Mouse (Mus musculus) T-cell, adult 2 months (primary cell): ENCODE results near the gene Grk6.

Experiments
- DNase-seq: peaks from one replicate; pipeline ENCODE4 v3.0.0; 2022; ENCODE audit warnings: low spot score

Grk6 gene

DNA sequence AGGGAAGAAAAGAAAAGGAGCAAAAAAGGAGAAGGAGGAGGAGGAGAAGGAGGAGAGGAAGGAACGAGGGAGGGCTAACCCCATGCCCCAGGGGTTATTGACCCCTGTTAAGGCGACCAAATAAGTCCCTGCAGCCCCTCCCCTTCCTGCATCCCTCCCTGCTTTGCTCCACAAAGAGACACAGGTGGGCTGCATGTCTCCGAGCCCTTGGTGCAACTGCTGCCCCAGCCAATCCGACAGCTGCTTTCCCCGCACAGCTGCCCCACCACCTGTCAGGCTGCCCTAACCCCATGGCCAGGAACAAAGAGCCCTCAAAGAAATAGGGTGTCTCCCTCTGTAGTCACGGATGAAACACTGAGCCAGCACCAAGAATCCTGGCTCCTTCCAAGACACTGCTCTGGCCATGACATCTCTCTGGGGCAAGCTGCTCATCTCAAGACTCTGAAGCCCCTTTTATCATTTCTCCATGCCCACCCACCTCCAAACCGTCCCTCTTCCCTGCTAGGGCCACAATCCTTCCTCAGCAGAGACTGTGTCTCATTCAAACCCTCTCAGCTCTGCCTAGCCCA lies 39.7 kb downstream of the Grk6 start:
- DNase-seq: no peak

- no peak for DNase-seq
Measured at GRCm38 (mm10) chr13:55486029-55486794, 41.3 kb downstream of the Grk6 start.

GRCm38 (mm10) chr13:55486916-55487577 lies 42.2 kb downstream of the Grk6 start:
- DNase-seq: no peak

DNA sequence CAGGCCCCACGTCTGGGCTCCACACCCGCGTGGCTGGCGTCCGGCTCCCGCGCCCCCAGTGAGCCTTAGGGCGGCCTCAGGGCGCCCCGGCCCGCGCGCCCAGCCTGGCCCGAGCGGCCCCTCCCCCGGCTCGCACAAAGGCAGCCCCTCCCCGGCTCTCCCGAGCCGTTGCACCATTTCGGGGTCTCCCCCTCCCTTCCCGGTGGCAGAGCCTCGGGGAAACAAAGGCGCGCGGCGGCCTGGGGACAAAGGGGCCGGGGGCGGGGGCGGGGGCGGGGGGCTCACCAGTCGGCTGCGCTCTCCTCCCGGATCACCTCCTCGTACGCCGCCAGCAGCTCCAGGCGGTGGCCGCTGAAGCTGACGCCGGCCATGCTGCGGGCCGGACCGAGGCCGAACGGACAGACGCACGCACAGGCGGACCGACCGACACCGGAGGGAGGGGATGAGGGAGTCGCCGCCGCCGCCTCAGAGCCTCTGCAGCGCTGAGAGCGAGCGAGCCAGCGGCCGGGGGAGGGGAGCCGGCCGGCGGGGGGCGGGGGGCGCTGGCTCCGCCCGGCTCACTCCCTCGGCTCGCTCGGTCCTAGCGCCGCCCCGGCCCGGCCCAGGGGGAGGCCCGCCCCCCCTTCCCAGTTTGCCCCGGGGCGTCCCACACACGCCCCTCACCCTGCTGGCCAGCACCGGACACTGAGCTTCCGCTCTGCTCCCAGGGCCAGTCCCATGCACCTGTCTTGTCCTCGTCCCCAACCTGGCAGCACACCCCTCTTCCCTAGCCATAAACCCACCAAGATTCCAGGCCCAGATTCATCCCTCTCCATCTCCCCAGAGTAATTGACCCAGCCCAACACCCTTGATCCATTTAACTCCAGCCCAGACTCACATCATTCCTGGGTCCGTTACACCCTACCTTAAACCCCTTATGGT lies 43.0 kb downstream of the Grk6 start, which contains the start of gene Dbn1:
Gene Dbn1 (minus strand): TSS at position 534 of the 921 bp plus-strand sequence.
- DNase-seq: no peak

GRCm38 (mm10) chr13:55494257-55494656 lies 49.4 kb downstream of the Grk6 start:
- no peak for DNase-seq

DNA sequence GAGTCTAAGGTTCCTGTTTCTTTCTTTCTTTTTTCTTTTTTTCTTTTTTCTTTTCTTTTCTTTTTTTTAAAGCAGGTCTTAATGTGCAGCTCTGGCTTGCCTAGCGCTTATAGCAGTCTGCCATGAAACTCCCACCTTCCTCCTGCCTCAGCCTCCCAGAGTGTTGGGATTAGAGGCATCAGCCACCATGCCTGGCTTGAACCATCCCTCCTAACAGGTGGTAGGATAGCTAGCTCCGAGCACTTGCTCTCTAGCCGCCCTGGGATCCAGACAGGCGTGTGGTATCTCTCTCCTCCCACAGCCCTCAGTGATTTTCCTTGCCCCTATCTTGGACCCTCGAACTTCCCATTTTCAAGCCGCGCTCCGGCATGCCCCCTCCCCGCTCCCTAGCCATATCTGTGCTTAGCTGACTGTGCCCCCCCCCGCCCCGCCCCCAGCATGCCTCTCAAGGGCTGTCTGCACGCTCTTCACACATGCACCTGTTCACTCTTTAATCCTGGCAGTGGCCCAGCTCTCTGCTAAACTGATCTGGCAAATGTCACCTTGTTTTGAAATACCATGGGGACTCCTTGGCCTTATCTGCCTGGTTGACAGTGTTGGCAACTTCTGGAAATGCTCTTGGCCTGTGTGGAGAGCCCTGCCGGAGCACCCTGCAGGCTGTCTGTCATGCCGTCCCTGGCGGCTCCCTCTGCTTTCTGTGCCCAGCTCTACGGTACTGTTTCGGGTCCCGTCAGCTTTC lies 50.2 kb downstream of the Grk6 start:
- no peak for DNase-seq

- DNase-seq: no peak
Measured at GRCm38 (mm10) chr13:55495702-55496101, 50.8 kb downstream of the Grk6 start.

- DNase-seq: no peak
Measured at GRCm38 (mm10) chr13:55496661-55497060, 51.8 kb downstream of the Grk6 start.

- no peak for DNase-seq
Measured at GRCm38 (mm10) chr13:55498906-55499305, 54.0 kb downstream of the Grk6 start.

DNA sequence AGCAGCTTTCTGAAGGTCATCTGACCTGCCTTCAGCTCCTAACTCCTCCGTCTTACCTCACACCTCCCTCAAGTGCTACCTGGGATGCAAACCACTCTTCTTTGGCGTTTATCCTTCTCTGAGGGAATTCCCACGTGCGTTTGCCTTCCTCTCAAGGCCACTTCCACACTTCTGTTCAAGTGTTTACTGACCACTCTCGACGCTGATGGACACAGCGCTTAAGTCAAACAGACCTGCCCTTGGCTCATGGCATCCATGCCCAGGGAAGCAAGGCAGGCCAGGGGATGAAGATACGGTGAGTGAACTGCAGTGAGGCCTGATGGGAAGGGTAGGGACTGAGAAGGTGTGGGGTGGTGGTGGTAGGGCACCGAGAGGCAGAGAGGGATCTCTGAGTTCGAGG lies 55.7 kb downstream of the Grk6 start:
- no peak for DNase-seq

DNA sequence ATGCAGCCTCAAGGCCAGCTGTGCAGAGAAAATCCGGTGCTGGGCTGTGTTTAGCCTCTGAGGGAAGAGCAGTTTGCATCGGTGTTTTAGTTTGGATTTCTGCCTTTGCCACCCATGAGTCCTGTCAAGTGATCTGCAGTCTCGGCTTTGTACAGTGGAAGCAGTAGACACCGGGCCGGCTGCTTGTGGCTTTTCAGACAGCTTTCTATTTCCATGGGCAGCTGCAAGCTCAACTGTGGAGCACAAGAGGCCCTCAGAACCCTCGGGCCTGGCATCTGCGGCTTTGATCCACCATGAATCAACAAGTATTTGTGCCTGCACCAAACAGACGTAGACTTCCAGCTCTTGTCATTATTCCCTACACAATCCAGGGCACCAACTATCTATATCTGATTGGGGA lies 57.5 kb downstream of the Grk6 start:
- no peak for DNase-seq

DNA sequence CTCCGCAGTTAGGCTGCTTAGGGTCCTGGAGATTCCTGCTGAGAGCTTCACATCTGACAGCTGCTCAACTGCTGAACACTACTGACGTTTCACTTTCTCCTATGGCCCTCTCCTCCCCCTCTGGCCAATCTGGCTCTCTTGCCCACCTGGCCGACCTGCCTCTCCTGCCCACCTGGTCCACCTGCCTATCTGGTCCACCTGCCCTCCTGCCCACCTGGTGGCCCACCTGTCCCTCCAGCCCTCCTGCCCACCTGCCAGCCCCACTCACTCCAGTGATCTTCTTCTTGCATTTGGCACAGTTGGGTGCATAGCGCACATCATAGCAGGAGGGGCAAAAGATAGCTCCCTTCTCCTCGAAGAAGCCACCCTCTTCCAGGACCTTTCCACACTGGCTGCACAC lies 59.5 kb downstream of the Grk6 start:
- no peak for DNase-seq

GRCm38 (mm10) chr13:55505810-55506209 lies 60.9 kb downstream of the Grk6 start:
- DNase-seq: no peak

GRCm38 (mm10) chr13:55506697-55507096 lies 61.8 kb downstream of the Grk6 start:
- DNase-seq: no peak

- DNase-seq: no peak
Measured at GRCm38 (mm10) chr13:55507877-55508276, 63.0 kb downstream of the Grk6 start.

DNA sequence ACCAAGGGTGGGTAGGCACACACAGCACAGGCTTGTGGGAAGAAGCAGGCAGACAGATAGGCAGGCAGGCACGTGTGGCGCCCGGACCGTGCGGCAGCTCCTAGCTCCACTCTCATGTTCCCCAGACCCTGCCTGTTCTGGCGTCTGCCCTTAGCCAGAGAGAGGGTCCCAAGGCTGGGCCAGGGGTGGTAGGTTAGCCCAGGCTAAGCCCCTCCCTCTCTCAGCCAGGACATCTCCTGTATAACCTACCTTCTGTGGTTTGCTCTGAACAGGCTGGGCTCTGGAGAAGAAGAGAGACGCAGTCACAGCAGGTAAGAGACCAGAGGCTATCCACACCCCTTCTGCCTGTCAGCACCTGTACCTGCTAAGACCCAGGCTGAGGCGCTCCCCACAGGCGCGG lies 63.7 kb downstream of the Grk6 start:
- no peak for DNase-seq

- no peak for DNase-seq
Measured at GRCm38 (mm10) chr13:55510332-55510667, 65.4 kb downstream of the Grk6 start.
